Mouse (Mus musculus) kidney, embryonic 15.5 days (tissue): ENCODE data around the gene Gnao1. TPM values are rescaled to one million over a fixed set of nuclear protein-coding genes. Genes with fewer than 3 reads are reported as not detected.

ENCODE experiments used
- ATAC-seq: fragments of 200-750 bp; cut with Nextera tagmentation; replicated peaks from 2 replicates; pipeline ENCODE4 v1.8.0; 2017; ENCODE audit warnings: moderate TSS enrichment; ENCODE audit not compliant: low FRiP score
- H3K27ac ChIP-seq: fragments of 300-500 bp; sonication (generic); 2 replicates; pipeline ENCODE4 v1.5.1; 2015; ENCODE audit warnings: mild to moderate bottlenecking, inconsistent platforms
- H3K27me3 ChIP-seq: fragments of 300-500 bp; sonication (generic); 2 replicates; pipeline ENCODE4 v1.6.1; 2015; ENCODE audit warnings: inconsistent platforms
- H3K36me3 ChIP-seq: fragments of 300-500 bp; sonication (generic); 2 replicates; pipeline ENCODE4 v1.6.1; 2015; ENCODE audit warnings: inconsistent platforms
- H3K4me1 ChIP-seq: fragments of 300-500 bp; sonication (generic); 2 replicates; pipeline ENCODE4 v1.6.1; 2015; ENCODE audit warnings: inconsistent platforms
- H3K4me2 ChIP-seq: fragments of 300-500 bp; sonication (generic); 2 replicates; pipeline ENCODE4 v1.6.1; 2015; ENCODE audit warnings: moderate library complexity, mild to moderate bottlenecking, inconsistent platforms
- H3K4me3 ChIP-seq: fragments of 300-500 bp; sonication (generic); replicated peaks from 2 replicates; pipeline ENCODE4 v1.5.1; 2015; ENCODE audit warnings: mild to moderate bottlenecking, inconsistent platforms
- H3K9ac ChIP-seq: fragments of 300-500 bp; sonication (generic); 2 replicates; pipeline ENCODE4 v1.6.1; 2015; ENCODE audit warnings: mild to moderate bottlenecking, inconsistent platforms
- H3K9me3 ChIP-seq: fragments of 300-500 bp; sonication (generic); replicated peaks from 2 replicates; pipeline ENCODE4 v1.6.1; 2016; ENCODE audit warnings: inconsistent platforms
- WGBS: fragments of 180-500 bp; shearing (Covaris S2); methylation state at CpG from one replicate; pipeline ENCODE4 v1.1.7; 2015; ENCODE audit warnings: mixed read lengths; 5-methylcytosine and 5-hydroxymethylcytosine counted together
- polyA plus RNA-seq: library from polyadenylated mRNA; unstranded; fragments of >200 nt; fragmentation: Nextera tagmentation; extraction: Ambion mirVana; gene quantifications from 2 replicates; pipeline ENCODE4 v1.2.1, GENCODE M21; 2015

Gnao1 gene
- polyA plus RNA-seq, 1 experiment from 2014 or later = 6.0 TPM

DNA sequence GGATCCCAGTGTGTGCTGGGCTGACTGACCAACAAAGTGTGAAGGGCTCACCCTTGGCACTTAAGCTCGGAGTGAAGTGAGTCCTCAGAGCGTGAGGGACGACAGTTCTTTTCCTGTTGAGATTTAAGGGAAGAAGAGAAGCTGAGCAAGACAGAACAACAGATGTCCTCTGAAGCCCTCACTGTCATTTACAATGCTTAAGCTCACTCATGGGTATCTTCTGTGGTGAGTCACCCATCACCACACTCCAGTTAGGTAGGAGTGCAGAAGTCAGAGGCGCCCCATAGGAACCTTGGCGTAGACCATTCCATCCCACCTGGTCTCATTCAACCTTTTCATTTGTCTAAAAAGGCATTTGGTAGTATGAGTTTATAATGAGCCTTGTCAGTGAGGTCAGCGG, 71.6 kb downstream of the Gnao1 start:
- no peak for ATAC-seq
- Histone ChIP-seq H3K4me2 (no peak overlapping the region), H3K4me1 (no peaks in the 10 kb centered on the region), H3K27me3 (no peaks in the 10 kb centered on the region), H3K4me3 (no peak overlapping the region), H3K36me3 (no peaks in the 10 kb centered on the region), H3K9ac (no peak overlapping the region), H3K9me3 (no peaks in the 10 kb centered on the region), H3K27ac (no peak overlapping the region)
- 80% methylated on average over 6 of the region's 6 CpGs for WGBS

DNA sequence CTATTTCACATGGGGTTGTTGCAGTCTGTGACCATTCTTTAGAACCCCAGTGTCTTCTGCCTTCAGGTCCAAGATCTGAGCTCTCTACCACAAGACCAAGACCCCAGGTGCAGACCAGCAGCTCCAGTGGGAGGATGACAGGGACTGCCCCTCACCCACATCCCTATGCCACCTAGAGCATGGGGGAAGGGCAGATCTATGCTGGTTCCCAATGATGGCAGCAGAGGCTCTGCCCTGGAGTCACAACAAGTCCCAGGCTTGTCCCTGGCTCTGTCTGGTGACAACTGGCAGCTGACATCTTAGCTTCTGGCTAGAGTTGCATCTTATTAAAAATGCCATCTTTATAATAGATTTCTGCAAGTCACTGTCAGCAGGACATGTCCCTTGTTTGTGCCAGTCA, 73.5 kb downstream of the Gnao1 start:
- Histone ChIP-seq H3K9me3 (no peaks in the 10 kb centered on the region), H3K4me2 (no peak overlapping the region), H3K4me1 (no peaks in the 10 kb centered on the region), H3K9ac (no peak overlapping the region), H3K36me3 (no peaks in the 10 kb centered on the region), H3K27ac (no peak overlapping the region), H3K4me3 (no peak overlapping the region), H3K27me3 (no peaks in the 10 kb centered on the region)
- ATAC-seq = no peak

DNA sequence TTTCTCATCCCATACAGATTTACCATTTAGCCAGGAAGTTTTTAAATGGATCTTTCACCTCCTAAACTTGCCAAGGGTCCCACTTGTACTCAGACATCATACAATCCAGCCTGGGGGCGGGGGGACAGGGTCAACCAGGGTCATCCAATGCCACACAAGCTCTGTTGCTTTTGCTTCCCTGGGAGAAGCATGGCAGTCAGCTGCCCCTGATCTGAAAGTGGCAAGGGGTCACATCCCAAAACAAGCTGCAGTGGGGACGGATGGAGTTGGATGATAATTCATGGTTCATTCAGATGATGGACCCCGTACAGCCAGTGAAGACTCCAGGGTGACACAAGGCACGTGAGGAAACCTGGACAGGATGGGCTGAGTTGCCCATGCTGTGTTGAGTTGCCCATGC, 74.0 kb downstream of the Gnao1 start:
- Histone ChIP-seq H3K9me3 (no peaks in the 10 kb centered on the region), H3K27ac (no peak overlapping the region), H3K27me3 (no peaks in the 10 kb centered on the region), H3K36me3 (no peaks in the 10 kb centered on the region), H3K4me2 (no peak overlapping the region), H3K9ac (no peak overlapping the region), H3K4me3 (no peak overlapping the region), H3K4me1 (peaks cover 2% of the 10 kb centered on the region; the same call in 1 of the 2 replicates)
- WGBS = 76% methylated on average over 4 of the region's 4 CpGs
- no peak for ATAC-seq

DNA sequence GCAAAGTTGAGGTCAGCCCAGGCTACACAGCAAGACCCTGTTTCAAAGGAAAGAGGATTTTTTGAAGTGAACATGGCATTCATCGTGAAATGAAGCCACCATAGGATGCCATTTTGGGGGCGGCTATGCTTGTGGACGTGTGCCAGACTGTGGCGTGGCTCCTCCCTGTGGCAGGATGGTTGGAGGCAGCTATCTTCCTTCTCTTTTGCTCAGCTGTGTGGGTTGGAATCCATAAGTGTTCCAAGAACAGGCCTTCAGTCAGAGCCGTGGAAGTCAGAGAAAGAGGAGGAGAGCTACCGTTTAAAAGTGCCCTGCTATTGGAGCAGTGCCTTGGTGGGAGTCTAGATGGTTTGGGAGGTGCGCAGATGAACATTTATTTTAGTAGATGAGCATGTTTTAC, 74.5 kb downstream of the Gnao1 start:
- Histone ChIP-seq H3K27me3 (no peaks in the 10 kb centered on the region), H3K9me3 (no peaks in the 10 kb centered on the region), H3K9ac (no peak overlapping the region), H3K4me1 (peaks cover 7% of the 10 kb centered on the region; the same call in 1 of the 2 replicates), H3K27ac (no peak overlapping the region), H3K36me3 (no peaks in the 10 kb centered on the region), H3K4me3 (no peak overlapping the region), H3K4me2 (no peak overlapping the region)
- no peak for ATAC-seq
- 89% methylated on average over 7 of the region's 7 CpGs for WGBS

DNA sequence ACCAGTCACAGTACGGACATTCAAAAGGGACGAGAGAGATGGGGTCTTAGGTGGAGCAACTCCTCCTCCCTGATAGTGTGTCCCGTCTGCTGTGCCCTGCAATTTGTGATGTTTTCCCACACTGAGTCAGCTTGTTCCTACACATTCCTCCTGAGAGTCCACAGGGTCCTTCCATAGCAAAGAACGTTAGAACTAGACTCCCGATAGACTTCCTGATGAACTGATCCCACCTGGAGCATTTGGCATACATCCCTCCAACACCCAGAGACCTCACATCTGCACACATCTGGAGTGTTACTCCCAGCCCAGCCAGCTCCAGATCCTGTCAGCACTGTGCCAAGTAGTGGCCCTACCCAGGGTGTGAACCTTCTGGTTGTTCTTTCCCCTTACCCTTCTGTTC, 76.4 kb downstream of the Gnao1 start:
- no peaks in the 10 kb centered on the region for H3K36me3 ChIP-seq
- 80% methylated on average over 5 of the region's 5 CpGs for WGBS
- H3K27me3 ChIP-seq = no peaks in the 10 kb centered on the region
- H3K9me3 ChIP-seq = no peaks in the 10 kb centered on the region
- no peak for ATAC-seq
- H3K27ac ChIP-seq = no peak overlapping the region
- H3K4me3 ChIP-seq = no peak overlapping the region
- H3K4me1 ChIP-seq = peaks cover 16% of the 10 kb centered on the region; the same call in 1 of the 2 replicates
- no peak overlapping the region for H3K4me2 ChIP-seq
- no peak overlapping the region for H3K9ac ChIP-seq

DNA sequence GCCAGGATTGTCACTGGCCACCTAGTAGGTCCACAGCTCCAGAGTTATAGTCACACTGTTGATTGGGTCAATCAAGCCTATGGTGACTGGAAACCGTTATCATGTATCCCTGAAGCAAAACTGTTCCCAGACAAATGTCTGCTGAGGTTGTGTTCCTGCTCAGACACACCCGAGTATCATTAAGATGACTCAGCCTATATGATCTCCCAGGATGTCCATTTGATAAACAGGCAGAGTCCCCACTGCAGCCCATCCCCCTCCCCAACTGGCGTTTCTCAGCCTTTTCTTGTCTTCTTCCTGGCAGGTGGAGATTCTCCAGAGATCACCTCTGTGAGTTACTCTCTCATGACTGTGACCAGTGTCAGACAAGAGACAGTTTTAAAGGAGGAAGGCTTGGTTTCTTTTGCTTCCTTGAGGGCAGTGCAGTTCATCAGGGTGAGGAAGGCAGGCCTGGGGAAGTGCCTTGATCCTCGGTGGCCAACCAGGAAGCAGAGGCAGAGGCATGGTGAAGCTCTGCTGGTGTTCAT, 78.4 kb downstream of the Gnao1 start:
- no peak for ATAC-seq
- Histone ChIP-seq H3K9ac (no peak overlapping the region), H3K36me3 (no peaks in the 10 kb centered on the region), H3K9me3 (no peaks in the 10 kb centered on the region), H3K4me2 (no peak overlapping the region), H3K4me3 (no peak overlapping the region), H3K27ac (no peak overlapping the region), H3K27me3 (no peaks in the 10 kb centered on the region), H3K4me1 (peaks cover 16% of the 10 kb centered on the region; the same call in 1 of the 2 replicates)
- WGBS = 61% methylated on average over 4 of the region's 4 CpGs

DNA sequence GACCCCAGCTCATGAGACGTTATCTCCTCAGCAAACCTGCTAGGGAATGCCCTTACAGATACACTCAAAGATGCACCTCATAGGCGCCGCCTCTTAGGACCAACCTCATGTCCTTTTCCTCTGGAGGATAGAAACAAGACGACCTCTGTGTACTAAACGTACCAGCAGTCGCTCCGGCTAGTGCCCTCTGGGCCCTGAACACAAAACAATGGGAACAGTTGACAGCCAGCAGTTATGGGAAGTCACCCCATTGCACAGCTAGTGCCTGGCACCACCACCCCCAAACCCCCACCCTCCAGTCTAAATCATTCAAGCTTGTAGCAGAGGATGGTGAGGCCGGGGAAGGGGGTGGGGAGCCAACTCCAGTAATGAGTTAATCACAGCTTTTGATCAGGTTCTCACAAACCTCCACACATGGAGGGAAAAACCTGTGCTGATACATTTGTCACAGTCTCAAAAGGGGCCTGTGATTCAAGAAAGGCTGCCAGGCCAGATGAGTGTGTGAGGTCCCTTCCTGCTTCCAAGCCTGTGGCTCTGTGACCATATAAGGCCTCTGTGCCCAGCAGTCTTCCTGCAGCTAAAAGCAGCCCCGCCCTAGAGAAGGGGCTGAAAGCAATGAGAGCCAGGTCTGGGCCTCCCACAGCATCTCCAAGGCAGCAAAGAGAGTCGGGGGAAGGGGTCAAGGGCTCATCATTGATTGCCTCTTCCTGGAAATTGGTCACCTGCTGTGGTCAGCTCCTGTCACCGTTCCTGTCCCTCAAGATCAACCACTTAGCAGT, 79.1 kb downstream of the Gnao1 start:
- 0 out of 2 replicates have a peak, but pooled peaks have one; percentile 73 for ATAC-seq
- 56% methylated on average over 11 of the region's 11 CpGs for WGBS
- H3K27ac ChIP-seq = no peak overlapping the region

DNA sequence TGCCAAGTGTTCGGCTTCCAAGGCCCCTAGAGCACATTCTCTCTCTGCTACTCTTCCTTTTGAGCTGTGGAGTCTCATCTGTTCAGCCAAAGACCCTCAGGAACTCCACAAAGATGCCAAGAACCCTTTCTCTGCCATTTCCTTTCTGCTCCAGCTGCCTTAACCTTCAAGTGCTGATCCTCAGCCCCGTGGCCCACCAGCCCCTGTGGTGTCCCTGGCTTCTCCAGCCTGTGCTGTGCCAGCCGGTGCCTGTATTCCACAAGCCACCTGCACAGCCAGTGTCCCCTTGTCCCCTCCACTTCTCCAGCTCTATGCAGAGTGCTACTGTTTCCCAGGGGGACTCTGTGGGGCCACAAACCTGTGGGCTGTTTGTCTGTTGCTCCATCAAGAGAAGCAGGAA, 83.8 kb downstream of the Gnao1 start:
- H3K4me1 ChIP-seq = peaks cover 16% of the 10 kb centered on the region; the same call in 1 of the 2 replicates
- H3K9ac ChIP-seq = no peak overlapping the region
- H3K27me3 ChIP-seq = no peaks in the 10 kb centered on the region
- no peaks in the 10 kb centered on the region for H3K36me3 ChIP-seq
- no peak overlapping the region for H3K4me3 ChIP-seq
- no peaks in the 10 kb centered on the region for H3K9me3 ChIP-seq
- H3K4me2 ChIP-seq = no peak overlapping the region
- 70% methylated on average over 3 of the region's 3 CpGs for WGBS
- no peak overlapping the region for H3K27ac ChIP-seq
- ATAC-seq = no peak

More for the DNA sequence above, 79.1 kb downstream of the Gnao1 start:
- no peaks in the 10 kb centered on the region for H3K9me3 ChIP-seq
- no peak overlapping the region for H3K4me3 ChIP-seq
- peaks cover 16% of the 10 kb centered on the region; the same call in 1 of the 2 replicates for H3K4me1 ChIP-seq
- H3K4me2 ChIP-seq = no peak overlapping the region
- no peaks in the 10 kb centered on the region for H3K27me3 ChIP-seq
- H3K9ac ChIP-seq = no peak overlapping the region
- no peaks in the 10 kb centered on the region for H3K36me3 ChIP-seq

DNA sequence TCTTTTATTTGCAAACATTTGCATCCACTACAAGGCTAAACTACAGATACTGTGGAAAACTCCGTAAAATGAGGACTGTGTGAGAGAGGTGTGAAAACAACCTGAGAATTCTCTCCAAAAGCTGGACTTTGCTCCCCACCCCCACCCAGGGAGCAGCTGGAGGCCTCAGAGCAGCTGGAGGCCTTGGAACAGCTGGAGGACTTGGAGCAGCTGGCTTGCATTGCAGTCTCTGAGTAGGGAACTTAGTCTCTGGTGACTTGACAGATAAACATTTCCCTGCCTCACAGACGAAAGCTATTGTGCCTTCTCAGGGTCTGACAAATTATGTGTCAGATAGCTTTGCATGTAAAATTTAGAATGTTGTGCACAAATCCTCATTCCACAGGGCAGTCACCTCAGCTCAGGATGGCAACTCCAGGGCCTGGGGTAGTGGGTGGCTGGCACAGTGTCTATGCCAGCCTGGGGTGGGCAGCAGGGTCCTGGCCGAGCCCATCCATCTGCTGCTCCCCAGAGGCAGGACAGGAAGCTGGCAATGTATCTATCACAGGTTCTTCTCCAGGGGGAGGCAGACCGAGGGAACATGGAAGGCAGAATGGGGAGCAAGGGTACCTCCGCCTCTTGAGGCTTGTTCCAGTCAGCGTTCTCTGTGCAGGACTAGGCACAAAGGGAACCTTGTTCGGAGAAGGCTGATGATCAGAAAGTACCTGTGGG, 87.2 kb downstream of the Gnao1 start:
- no peak overlapping the region for H3K9ac ChIP-seq
- WGBS = 77% methylated on average over 7 of the region's 7 CpGs
- no peak for ATAC-seq
- no peak overlapping the region for H3K27ac ChIP-seq
- H3K9me3 ChIP-seq = no peaks in the 10 kb centered on the region
- no peaks in the 10 kb centered on the region for H3K36me3 ChIP-seq
- no peak overlapping the region for H3K4me3 ChIP-seq
- no peaks in the 10 kb centered on the region for H3K27me3 ChIP-seq
- no peak overlapping the region for H3K4me2 ChIP-seq
- no peaks in the 10 kb centered on the region for H3K4me1 ChIP-seq

DNA sequence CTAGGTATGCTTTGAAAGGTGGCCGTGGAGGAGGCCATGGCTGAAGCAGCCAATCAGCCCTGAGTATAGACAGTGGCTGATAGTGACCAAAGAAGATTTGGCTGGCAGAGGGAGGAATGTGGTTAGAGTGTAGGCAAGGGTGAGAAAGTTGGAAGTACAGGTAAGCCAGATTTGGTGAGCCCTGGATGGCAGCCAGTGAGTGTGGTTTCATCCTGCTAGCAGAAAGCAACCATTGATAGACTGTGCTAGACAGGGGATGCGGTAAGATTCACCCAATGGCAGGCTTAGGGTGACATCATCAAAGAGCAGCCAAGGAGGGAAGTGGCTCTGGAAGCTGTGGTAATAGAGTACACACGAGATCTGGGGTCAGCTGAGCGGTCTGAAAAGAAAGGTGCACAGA, 88.8 kb downstream of the Gnao1 start:
- H3K4me3 ChIP-seq = no peak overlapping the region
- no peaks in the 10 kb centered on the region for H3K4me1 ChIP-seq
- WGBS = 81% methylated on average over 4 of the region's 4 CpGs
- no peaks in the 10 kb centered on the region for H3K27me3 ChIP-seq
- H3K36me3 ChIP-seq = no peaks in the 10 kb centered on the region
- H3K9ac ChIP-seq = no peak overlapping the region
- ATAC-seq = no peak
- H3K9me3 ChIP-seq = no peaks in the 10 kb centered on the region
- H3K4me2 ChIP-seq = no peak overlapping the region
- no peak overlapping the region for H3K27ac ChIP-seq

DNA sequence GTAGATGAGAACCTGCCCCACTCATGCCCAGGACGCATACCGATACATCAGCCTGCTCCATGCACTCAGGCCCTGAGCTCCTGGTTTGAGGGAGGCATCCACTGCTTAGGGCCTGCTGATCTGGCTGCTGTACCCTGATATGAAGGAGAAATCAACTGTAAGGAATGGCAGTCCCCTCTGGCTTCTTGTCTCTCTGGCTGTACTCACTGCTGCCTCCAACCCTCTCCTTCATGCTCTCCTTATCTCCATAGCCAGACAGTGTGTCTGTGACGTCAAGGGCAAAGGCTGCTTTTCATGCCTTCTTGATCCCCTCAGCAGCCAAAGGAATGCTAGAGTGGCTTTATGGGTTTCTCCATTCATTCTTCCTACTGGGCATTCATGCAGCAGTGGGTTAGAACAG, 92.3 kb downstream of the Gnao1 start:
- Histone ChIP-seq H3K4me2 (no peak overlapping the region), H3K4me3 (no peak overlapping the region), H3K9ac (no peak overlapping the region), H3K27me3 (no peaks in the 10 kb centered on the region), H3K36me3 (no peaks in the 10 kb centered on the region), H3K4me1 (no peaks in the 10 kb centered on the region), H3K9me3 (no peaks in the 10 kb centered on the region), H3K27ac (no peak overlapping the region)
- ATAC-seq = no peak
- WGBS = 72% methylated on average over 3 of the region's 3 CpGs

DNA sequence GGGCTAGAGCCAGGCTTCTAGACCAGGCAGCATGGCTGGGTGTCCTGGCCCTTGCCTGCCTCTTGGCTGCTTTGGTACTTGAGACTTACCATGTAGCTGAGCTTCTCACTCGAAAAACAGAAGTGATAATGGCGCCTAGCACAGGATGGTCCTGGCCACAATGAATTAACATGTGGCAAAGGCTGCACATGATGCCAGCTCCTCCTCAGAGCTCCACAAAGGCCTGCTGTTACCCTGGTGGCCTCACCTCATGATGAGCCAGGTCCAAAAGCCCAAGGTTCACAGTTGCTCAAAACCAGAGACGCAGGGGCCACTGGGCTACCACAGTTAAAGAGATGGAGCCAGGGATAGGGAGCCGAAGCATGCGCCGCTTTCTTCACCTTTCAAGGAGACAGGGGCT, 97.2 kb downstream of the Gnao1 start:
- no peak overlapping the region for H3K9ac ChIP-seq
- H3K27me3 ChIP-seq = no peaks in the 10 kb centered on the region
- WGBS = 94% methylated on average over 6 of the region's 6 CpGs
- ATAC-seq = no peak
- no peak overlapping the region for H3K27ac ChIP-seq
- no peak overlapping the region for H3K4me3 ChIP-seq
- no peak overlapping the region for H3K4me2 ChIP-seq
- H3K4me1 ChIP-seq = peaks cover 24% of the 10 kb centered on the region
- H3K36me3 ChIP-seq = no peaks in the 10 kb centered on the region
- no peaks in the 10 kb centered on the region for H3K9me3 ChIP-seq
